Mouse (Mus musculus) testis, adult 2 months (tissue): Measurements from ENCODE around the gene Fndc11.

Experiments
- CTCF ChIP-seq: fragments of 200-500 bp; IDR thresholded peaks from 2 replicates; pipeline ENCODE4 v1.5.1; 2012; ENCODE audit warnings: low read depth, mild to moderate bottlenecking, inconsistent platforms, low read length, moderate library complexity; ENCODE audit not compliant: control insufficient read depth, insufficient read depth, insufficient replicate concordance
- POLR2A ChIP-seq: fragments of 200-500 bp; IDR thresholded peaks from 2 replicates; pipeline ENCODE4 v1.6.1; 2012; ENCODE audit warnings: low read depth, mild to moderate bottlenecking, inconsistent platforms, low read length, moderate library complexity; ENCODE audit not compliant: control insufficient read depth

DNA sequence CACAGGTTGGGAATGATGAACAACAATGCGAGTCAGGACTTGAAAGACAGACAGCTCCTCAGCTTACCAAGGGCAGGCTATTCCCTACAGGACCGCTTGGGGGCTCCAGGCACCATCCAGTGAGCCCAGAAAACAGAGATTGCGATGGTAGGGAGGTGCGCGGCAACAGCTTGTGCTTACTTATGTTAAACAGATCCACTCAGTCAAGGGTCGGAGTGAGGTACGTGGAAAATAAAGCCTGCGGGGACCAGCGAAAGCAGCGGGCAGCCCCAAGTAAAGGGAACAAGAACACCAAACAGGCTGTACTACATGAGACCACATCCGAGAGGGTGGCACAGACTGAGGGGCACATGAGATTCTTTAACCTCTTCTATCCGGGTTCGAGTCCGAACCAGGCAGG is 33.2 kb upstream of the Fndc11 start:
- TF ChIP-seq POLR2A (no peak), CTCF (peak; percentile 76; the same call in 1 of the 2 replicates)
